Mouse (Mus musculus) cerebellum, adult 2 months (tissue): ENCODE results near the gene Inf2.

Source experiments
- CTCF ChIP-seq: fragments of 200-500 bp; IDR thresholded peaks from 2 replicates; pipeline ENCODE4 v1.5.1; 2011; ENCODE audit warnings: low read depth, mild to moderate bottlenecking, control low read depth, low read length, moderate library complexity, borderline replicate concordance; ENCODE audit not compliant: insufficient read depth
- POLR2A ChIP-seq: fragments of 200-500 bp; IDR thresholded peaks from 2 replicates; pipeline ENCODE4 v1.6.1; 2011; ENCODE audit warnings: low read length, control low read depth, borderline replicate concordance; ENCODE audit not compliant: insufficient read depth

DNA sequence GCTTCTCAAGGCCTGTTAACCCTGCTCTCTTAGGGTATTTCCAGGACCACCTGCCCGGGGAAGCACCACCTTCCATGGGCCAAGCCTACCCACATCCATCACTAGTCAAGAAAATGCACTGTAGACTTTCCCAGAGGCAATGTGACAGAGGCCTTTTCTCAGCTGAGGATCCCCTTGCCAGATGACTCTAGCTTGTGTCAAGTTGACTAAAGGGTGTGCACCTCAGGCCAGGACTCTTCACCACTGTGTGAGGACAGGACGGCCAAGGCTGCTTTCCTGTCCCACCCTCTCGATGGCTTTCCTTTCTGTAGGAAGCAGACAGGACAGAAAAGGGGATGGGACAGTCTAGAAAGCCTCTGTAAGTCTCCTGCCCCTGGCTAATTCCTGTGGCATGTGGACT lies 3.1 kb downstream of the Inf2 start:
- no peak for TF ChIP-seq POLR2A
- TF ChIP-seq CTCF: no peak
